In genomic region chr11:62146661-62147060, GRCm38 (mm10) we compare ENCODE assay signal across 27 mouse cellular contexts.
DNase-seq lines count a peak whose midpoint lies in the region; ATAC-seq lines count a peak whose summit lies in the region.
"Had no signal": no experiment of that assay in that cellular context is flagged by ENCODE, and none has a peak within 500 bp of the region (broad histone marks: within the 10 kb centered on the region; RNA-seq: fewer than 3 reads in every experiment).

No protein-coding gene starts in this region.

- ATAC-seq in kidney, embryonic 14.5 days (ENCODE audit: low FRiP score, low TSS enrichment) = no peak
- ATAC-seq: forebrain, embryonic 15.5 days; intestine, postnatal 0 days; Patski had no signal

- no peak overlapping the region for H3K4me2 ChIP-seq in kidney, embryonic 14.5 days (replicated peaks; ENCODE audit: low read depth, low read length)
- H3K4me2 ChIP-seq: embryonic facial prominence, embryonic 12.5 days; embryonic facial prominence, embryonic 15.5 days; forebrain, embryonic 12.5 days; forebrain, embryonic 15.5 days; heart, embryonic 13.5 days; hindbrain, embryonic 12.5 days; hindbrain, embryonic 15.5 days had no signal

- H3K9me3 ChIP-seq in kidney, embryonic 14.5 days (ENCODE audit: control insufficient read depth, low read length) = no peaks in the 10 kb centered on the region; the same call in 1 of the 2 replicates
- H3K9me3 ChIP-seq: embryonic facial prominence, embryonic 12.5 days; embryonic facial prominence, embryonic 15.5 days; forebrain, embryonic 12.5 days; forebrain, embryonic 15.5 days; G1E; heart, embryonic 10.5 days; heart, embryonic 13.5 days; hindbrain, embryonic 12.5 days; hindbrain, embryonic 15.5 days had no signal

- H3K36me3 ChIP-seq in kidney, embryonic 14.5 days (ENCODE audit: control insufficient read depth, insufficient read depth, low read length) = no peaks in the 10 kb centered on the region

- H3K27me3 ChIP-seq in kidney, embryonic 14.5 days (ENCODE audit: control insufficient read depth, insufficient read depth, low read length) = no peaks in the 10 kb centered on the region
- H3K27me3 ChIP-seq: CH12.LX; embryonic facial prominence, embryonic 12.5 days; embryonic facial prominence, embryonic 15.5 days; forebrain, embryonic 12.5 days; forebrain, embryonic 15.5 days; heart, embryonic 13.5 days; hindbrain, embryonic 12.5 days; hindbrain, embryonic 15.5 days; Patski had no signal

- H3K4me3 ChIP-seq in kidney, embryonic 14.5 days (ENCODE audit: low read length) = no peak overlapping the region
- H3K4me3 ChIP-seq: embryonic facial prominence, embryonic 12.5 days; embryonic facial prominence, embryonic 15.5 days; erythroblast, embryonic 14.5 days; forebrain, embryonic 12.5 days; forebrain, embryonic 15.5 days; heart, embryonic 10.5 days; heart, embryonic 13.5 days; hindbrain, embryonic 12.5 days; hindbrain, embryonic 15.5 days had no signal

- H3K9ac ChIP-seq in kidney, embryonic 14.5 days (ENCODE audit: low read depth, low read length) = no peak overlapping the region
- H3K9ac ChIP-seq: embryonic facial prominence, embryonic 12.5 days; embryonic facial prominence, embryonic 15.5 days; forebrain, embryonic 12.5 days; forebrain, embryonic 15.5 days; heart, embryonic 13.5 days; hindbrain, embryonic 12.5 days; hindbrain, embryonic 15.5 days had no signal

- WGBS in kidney, embryonic 14.5 days = 74% methylated on average over 1 of the region's 1 CpGs

- no peaks in the 10 kb centered on the region for H3K4me1 ChIP-seq in kidney, embryonic 14.5 days (ENCODE audit: control insufficient read depth, insufficient read depth, low read length)
- H3K4me1 ChIP-seq: embryonic facial prominence, embryonic 12.5 days; embryonic facial prominence, embryonic 15.5 days; forebrain, embryonic 12.5 days; forebrain, embryonic 15.5 days; heart, embryonic 10.5 days; hindbrain, embryonic 12.5 days; hindbrain, embryonic 15.5 days had no signal

- DNase-seq in 3T3-L1 (ENCODE audit: low read depth, low spot score) (peak; percentile 80), 416B (ENCODE audit: low read depth) (peak; percentile 78), NIH3T3 (ENCODE audit: low read depth) (peak; percentile 63)
- no peak for DNase-seq in layer of hippocampus, postnatal 25 days (ENCODE audit: extremely low spot score in 1 of 2, low spot score in 1 of 2)
- DNase-seq in kidney, postnatal 25 days = no peak
- DNase-seq: B cell, adult 2 months; cerebellum, adult 11 months; cerebellum, adult 2 months; cerebellum, adult 9-11 months; cerebellum, postnatal 25 days; gastrocnemius, postnatal 25 days; heart, adult 18-20 months; heart, postnatal 14 days had no signal

- H3K27ac ChIP-seq in kidney, embryonic 14.5 days (ENCODE audit: low read depth, low read length) = no peak overlapping the region
- H3K27ac ChIP-seq: embryonic facial prominence, embryonic 12.5 days; embryonic facial prominence, embryonic 15.5 days; forebrain, embryonic 12.5 days; forebrain, embryonic 15.5 days; heart, embryonic 10.5 days; heart, embryonic 13.5 days; hindbrain, embryonic 12.5 days; hindbrain, embryonic 15.5 days had no signal

Comparison
In these comparisons a context has a peak if more than half of its experiments do, and no peak if none do; other contexts are left out.
1. DNase-seq: peak in 3T3-L1 (single experiment), 416B (single experiment) and NIH3T3 (single experiment); none in layer of hippocampus, postnatal 25 days (0 of 2) and kidney, postnatal 25 days (0 of 2).